In the genomic region with DNA sequence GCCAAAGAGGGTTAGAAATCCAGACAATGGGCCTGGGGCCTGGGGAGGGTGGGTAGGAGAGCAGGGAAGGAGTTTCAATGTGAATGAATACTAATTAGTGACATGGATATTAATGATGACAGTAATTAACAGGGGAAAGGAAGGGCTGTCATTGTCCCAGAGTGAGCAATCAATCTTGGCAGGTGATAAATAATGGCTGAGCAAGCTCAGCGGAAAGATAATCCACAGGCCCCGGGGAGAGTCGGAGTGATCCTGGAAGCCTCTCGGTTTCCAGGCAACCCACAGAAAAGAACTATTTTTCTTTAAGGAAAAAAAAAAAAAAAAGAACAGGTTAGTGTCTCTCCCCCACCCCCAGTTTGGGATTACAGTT, we compare ENCODE assay signal across 9 mouse cellular contexts.
A peak's percentile ranks its signal among the peaks of the same experiment; 100 is the strongest.
DNase-seq lines count a peak whose midpoint lies in the region; ATAC-seq and TF ChIP-seq lines count a peak whose summit lies in the region.
"Had no signal": no experiment of that assay in that cellular context is flagged by ENCODE, and none has a peak within 500 bp of the region (broad histone marks: within the 10 kb centered on the region; RNA-seq: fewer than 3 reads in every experiment).

No protein-coding gene starts in this region.

- WGBS in forebrain, embryonic 12.5 days = 8% methylated on average over 4 of the region's 4 CpGs
- WGBS in hindbrain, postnatal 0 days = 15% methylated on average over 4 of the region's 4 CpGs
- WGBS in stomach, postnatal 0 days = 19% methylated on average over 4 of the region's 4 CpGs

- intact Hi-C loops in left cerebral cortex, postnatal 4 days (cut with DNase I) = no loop called here
- intact Hi-C loops in left cerebral cortex, postnatal 36 days (cut with DNase I) = no loop called here

- no peak for TF ChIP-seq EP300 in stomach, postnatal 0 days (optimal IDR thresholded peaks at IDR 0.05)

- 0 out of 2 replicates have a peak, but pooled peaks cover 10% of the 10 kb centered on the region for H3K27me3 ChIP-seq in forebrain, embryonic 12.5 days
- no peaks in the 10 kb centered on the region for H3K27me3 ChIP-seq in hindbrain, postnatal 0 days (ENCODE audit: insufficient read depth, low read length)
- H3K27me3 ChIP-seq in stomach, postnatal 0 days (ENCODE audit: control insufficient read depth, insufficient read depth, low read length) = no peaks in the 10 kb centered on the region

- peak overlapping the region; percentile 78 for H3K27ac ChIP-seq in forebrain, embryonic 12.5 days
- H3K27ac ChIP-seq in hindbrain, postnatal 0 days = peak overlapping the region; percentile 67; the same call in 1 of the 2 replicates
- no peak overlapping the region for H3K27ac ChIP-seq in stomach, postnatal 0 days (replicated peaks)
- H3K27ac ChIP-seq: limb, embryonic 12.5 days had no signal

- H3K9me3 ChIP-seq in forebrain, embryonic 12.5 days = no peaks in the 10 kb centered on the region
- H3K9me3 ChIP-seq in hindbrain, postnatal 0 days (ENCODE audit: low read length) = no peaks in the 10 kb centered on the region
- no peaks in the 10 kb centered on the region for H3K9me3 ChIP-seq in stomach, postnatal 0 days (ENCODE audit: control insufficient read depth, low read length)
- H3K9me3 ChIP-seq: limb, embryonic 12.5 days had no signal

- no peaks in the 10 kb centered on the region for H3K36me3 ChIP-seq in forebrain, embryonic 12.5 days (replicated peaks)
- no peaks in the 10 kb centered on the region for H3K36me3 ChIP-seq in hindbrain, postnatal 0 days (ENCODE audit: insufficient read depth, low read length)
- H3K36me3 ChIP-seq in stomach, postnatal 0 days (ENCODE audit: control insufficient read depth, insufficient read depth, low read length) = no peaks in the 10 kb centered on the region
- H3K36me3 ChIP-seq: limb, embryonic 12.5 days had no signal

- H3K4me2 ChIP-seq in forebrain, embryonic 12.5 days = peak overlapping the region; percentile 40
- H3K4me2 ChIP-seq in hindbrain, postnatal 0 days (ENCODE audit: low read depth, low read length) = peak overlapping the region; percentile 45
- H3K4me2 ChIP-seq in stomach, postnatal 0 days (replicated peaks; ENCODE audit: low read depth) = no peak overlapping the region
- H3K4me2 ChIP-seq: limb, embryonic 12.5 days had no signal

- no peak overlapping the region for H3K9ac ChIP-seq in forebrain, embryonic 12.5 days
- no peak overlapping the region; the same call in 1 of the 2 replicates for H3K9ac ChIP-seq in hindbrain, postnatal 0 days (replicated peaks; ENCODE audit: low read length)
- H3K9ac ChIP-seq in stomach, postnatal 0 days (ENCODE audit: low read length) = no peak overlapping the region
- H3K9ac ChIP-seq: limb, embryonic 12.5 days had no signal

- TF ChIP-seq CTCF in hindbrain, postnatal 0 days (IDR thresholded peaks at IDR 0.05; ENCODE audit: low read depth) = no peak
- TF ChIP-seq CTCF in stomach, postnatal 0 days (IDR thresholded peaks at IDR 0.05; ENCODE audit: low read depth) = no peak

- peaks cover 33% of the 10 kb centered on the region for H3K4me1 ChIP-seq in forebrain, embryonic 12.5 days
- peaks cover 11% of the 10 kb centered on the region for H3K4me1 ChIP-seq in hindbrain, postnatal 0 days (ENCODE audit: insufficient read depth, low read length)
- no peaks in the 10 kb centered on the region for H3K4me1 ChIP-seq in stomach, postnatal 0 days (replicated peaks; ENCODE audit: control insufficient read depth, insufficient read depth)

- ATAC-seq in forebrain, embryonic 12.5 days (ENCODE audit: low FRiP score) = peak; percentile 85; the same call in 1 of the 2 replicates
- peak; percentile 68 for ATAC-seq in hindbrain, postnatal 0 days
- no peak for ATAC-seq in stomach, postnatal 0 days (ENCODE audit: low FRiP score, low TSS enrichment)

- peak; percentile 25 for DNase-seq in left cerebral cortex, postnatal 4 days
- DNase-seq in left cerebral cortex, postnatal 36 days (ENCODE audit: low spot score in 2 of 2) = no peak
- peak; percentile 75 for DNase-seq in hindbrain, postnatal 0 days (ENCODE audit: low spot score)
- peak; percentile 91 for DNase-seq in retina, postnatal 1 day
- DNase-seq in gastrocnemius, postnatal 10 days = no peak
- no peak for DNase-seq in stomach, postnatal 0 days (ENCODE audit: low spot score)
- DNase-seq: lung, postnatal 10 days had no signal

- H3K4me3 ChIP-seq in forebrain, embryonic 12.5 days (replicated peaks) = no peak overlapping the region
- H3K4me3 ChIP-seq in hindbrain, postnatal 0 days (ENCODE audit: low read length) = no peak overlapping the region
- no peak overlapping the region for H3K4me3 ChIP-seq in stomach, postnatal 0 days (ENCODE audit: low read depth, low read length)
- H3K4me3 ChIP-seq: limb, embryonic 12.5 days had no signal

Comparison
In these comparisons a context has a peak if more than half of its experiments do, and no peak if none do; other contexts are left out.
1. DNase-seq: peak in left cerebral cortex, postnatal 4 days (single experiment), hindbrain, postnatal 0 days (single experiment) and retina, postnatal 1 day (single experiment); none in left cerebral cortex, postnatal 36 days (0 of 2), gastrocnemius, postnatal 10 days (single experiment) and stomach, postnatal 0 days (single experiment).